Mouse (Mus musculus) heart, embryonic 12.5 days (tissue): ENCODE results near the gene Fam89b. TPM values are rescaled to one million over a fixed set of nuclear protein-coding genes. Genes with fewer than 3 reads are reported as not detected.

Experiments used
- ATAC-seq: fragments of 200-750 bp; cut with Nextera tagmentation; 2 replicates; pipeline ENCODE4 v1.8.0; 2017; ENCODE audit warnings: moderate TSS enrichment, moderate library complexity; ENCODE audit not compliant: insufficient number of reproducible peaks, low FRiP score
- H3K27ac ChIP-seq: fragments of 300-500 bp; sonication (generic); 2 replicates; pipeline ENCODE4 v1.5.1; 2016; ENCODE audit warnings: mild to moderate bottlenecking, moderate library complexity; ENCODE audit not compliant: poor library complexity, severe bottlenecking
- H3K27me3 ChIP-seq: fragments of 300-500 bp; sonication (generic); replicated peaks from 2 replicates; pipeline ENCODE4 v1.6.1; 2016; ENCODE audit warnings: mild to moderate bottlenecking, moderate library complexity
- H3K36me3 ChIP-seq: fragments of 300-500 bp; sonication (generic); 2 replicates; pipeline ENCODE4 v1.6.1; 2016; ENCODE audit warnings: mild to moderate bottlenecking, moderate library complexity
- H3K4me1 ChIP-seq: fragments of 300-500 bp; sonication (generic); replicated peaks from 2 replicates; pipeline ENCODE4 v1.6.1; 2016; ENCODE audit warnings: mild to moderate bottlenecking
- H3K4me2 ChIP-seq: fragments of 300-500 bp; sonication (generic); 2 replicates; pipeline ENCODE4 v1.6.1; 2016; ENCODE audit warnings: mild to moderate bottlenecking, moderate library complexity
- H3K4me3 ChIP-seq: fragments of 300-500 bp; sonication (generic); 2 replicates; pipeline ENCODE4 v1.5.1; 2016; ENCODE audit warnings: mild to moderate bottlenecking
- H3K9ac ChIP-seq: fragments of 300-500 bp; sonication (generic); 2 replicates; pipeline ENCODE4 v1.6.1; 2016; ENCODE audit warnings: mild to moderate bottlenecking, moderate library complexity
- H3K9me3 ChIP-seq: fragments of 300-500 bp; sonication (generic); replicated peaks from 2 replicates; pipeline ENCODE4 v1.6.1; 2016; ENCODE audit warnings: mild to moderate bottlenecking, moderate library complexity
- WGBS: fragments of 180-500 bp; shearing (Covaris S2); methylation state at CpG from one replicate; pipeline ENCODE4 v1.1.7; 2016; 5-methylcytosine and 5-hydroxymethylcytosine counted together
- polyA plus RNA-seq: library from polyadenylated mRNA; unstranded; fragments of >200 nt; fragmentation: Nextera tagmentation; extraction: Ambion mirVana; gene quantifications from 2 replicates; pipeline ENCODE4 v1.2.1, GENCODE M21; 2016

Fam89b gene
- polyA plus RNA-seq, 1 experiment from 2014 or later, result 78.9 TPM

DNA sequence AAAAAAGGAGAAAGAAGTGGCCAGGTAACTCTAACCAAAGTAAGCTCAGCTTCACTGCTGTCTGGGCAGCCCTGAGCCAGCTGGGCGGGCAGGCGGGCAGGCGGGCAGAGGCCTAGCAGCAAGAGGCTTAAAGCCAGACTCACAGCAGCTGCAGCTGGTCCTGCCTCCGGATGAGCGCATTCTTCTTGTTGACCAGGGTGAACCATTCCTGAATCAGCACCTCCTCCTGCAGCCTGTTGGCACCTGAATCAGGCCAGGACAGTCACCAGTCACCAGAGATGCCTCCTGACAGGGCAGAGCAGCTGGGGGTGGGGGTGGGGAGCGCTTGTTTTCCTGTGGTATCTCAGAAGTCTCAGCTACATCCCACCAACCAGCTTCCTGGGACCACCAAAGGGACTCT lies 19.4 kb downstream of the Fam89b start:
- ATAC-seq, result no peak
- H3K9me3 ChIP-seq, result no peaks in the 10 kb centered on the region
- H3K27me3 ChIP-seq, result no peaks in the 10 kb centered on the region
- WGBS, result 95% methylated on average over 6 of the region's 6 CpGs
- H3K4me3 ChIP-seq, result no peak overlapping the region
- no peak overlapping the region for H3K9ac ChIP-seq
- H3K36me3 ChIP-seq, result peaks cover 92% of the 10 kb centered on the region
- no peak overlapping the region for H3K4me2 ChIP-seq
- peaks cover 35% of the 10 kb centered on the region for H3K4me1 ChIP-seq
- no peak overlapping the region for H3K27ac ChIP-seq

GRCm38 (mm10) chr19:5704801-5705571 lies 24.5 kb downstream of the Fam89b start:
- peak; percentile 54; the same call in 1 of the 2 replicates for ATAC-seq
- no peaks in the 10 kb centered on the region for H3K27me3 ChIP-seq
- 45% methylated on average over 10 of the region's 10 CpGs for WGBS
- no peak overlapping the region; the same call in 1 of the 2 replicates for H3K27ac ChIP-seq
- H3K36me3 ChIP-seq, result peaks cover 77% of the 10 kb centered on the region
- no peak overlapping the region for H3K9ac ChIP-seq
- H3K4me2 ChIP-seq, result no peak overlapping the region
- H3K4me1 ChIP-seq, result peaks cover 18% of the 10 kb centered on the region
- H3K9me3 ChIP-seq, result no peaks in the 10 kb centered on the region
- H3K4me3 ChIP-seq, result no peak overlapping the region

DNA sequence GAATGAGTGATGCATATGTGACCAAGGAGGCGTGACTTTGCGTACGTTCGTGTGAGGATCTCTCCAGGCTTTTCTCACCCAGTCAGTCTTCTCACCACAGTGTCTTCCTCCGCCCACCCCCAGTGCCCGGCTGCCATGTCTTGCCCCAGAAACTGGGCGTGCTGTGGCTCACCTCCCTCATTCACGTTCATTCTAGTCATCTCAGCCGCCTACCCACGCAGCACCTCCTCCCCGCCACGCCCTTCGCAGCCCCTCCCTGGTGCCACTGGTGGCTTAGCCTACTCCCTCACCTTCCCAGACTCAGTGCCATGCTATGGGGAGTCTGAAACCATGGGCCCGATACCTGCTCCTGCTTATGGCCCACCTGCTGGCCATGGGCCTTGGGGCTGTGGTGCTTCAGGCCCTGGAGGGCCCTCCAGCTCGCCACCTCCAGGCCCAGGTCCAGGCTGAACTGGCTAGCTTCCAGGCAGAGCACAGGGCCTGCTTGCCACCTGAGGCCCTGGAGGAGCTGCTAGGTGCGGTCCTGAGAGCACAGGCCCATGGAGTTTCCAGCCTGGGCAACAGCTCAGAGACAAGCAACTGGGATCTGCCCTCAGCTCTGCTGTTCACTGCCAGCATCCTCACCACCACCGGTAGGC lies 25.2 kb downstream of the Fam89b start, which contains the start of gene Kcnk7:
Gene Kcnk7 (plus strand): TSS at position 205 of the 638 bp plus-strand sequence.
- ATAC-seq, result peak; percentile 37; the same call in 1 of the 2 replicates
- Histone ChIP-seq H3K36me3 (peaks cover 78% of the 10 kb centered on the region), H3K27ac (no peak within 1 kb of the TSS; the same call in 1 of the 2 replicates), H3K27me3 (no peaks in the 10 kb centered on the region), H3K4me1 (peaks cover 18% of the 10 kb centered on the region), H3K4me3 (no peak within 1 kb of the TSS), H3K9ac (no peak within 1 kb of the TSS), H3K4me2 (no peak within 1 kb of the TSS), H3K9me3 (no peaks in the 10 kb centered on the region)
- WGBS, result 66% methylated on average over 17 of the region's 17 CpGs

DNA sequence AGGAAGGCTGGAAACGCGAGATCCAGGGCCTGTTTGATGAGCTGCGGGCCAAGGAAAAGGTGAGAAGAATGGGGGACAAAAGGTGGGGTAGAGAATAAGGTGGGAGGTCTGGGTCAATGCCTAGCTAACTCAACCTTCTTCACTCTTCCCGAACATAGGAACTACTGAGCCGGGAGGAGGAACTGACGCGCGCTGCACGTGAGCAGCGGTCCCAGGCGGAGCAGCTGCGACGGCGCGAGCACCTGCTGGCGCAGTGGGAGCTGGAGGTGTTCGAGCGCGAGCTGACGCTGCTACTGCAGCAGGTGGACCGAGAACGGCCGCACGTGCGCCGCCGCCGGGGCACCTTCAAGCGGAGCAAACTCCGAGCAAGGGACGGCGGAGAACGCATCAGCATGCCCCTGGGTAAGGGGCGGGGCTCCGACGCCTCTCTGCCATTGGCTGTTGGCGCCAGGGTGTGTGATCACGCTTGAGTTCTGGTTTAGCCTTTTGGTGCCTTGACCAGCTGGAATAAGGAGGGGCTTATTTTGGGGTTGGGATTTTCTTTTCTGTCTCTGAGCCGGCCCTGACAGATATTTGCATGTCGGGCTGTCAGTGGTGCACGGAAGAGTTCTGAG lies 33.5 kb downstream of the Fam89b start:
- peak overlapping the region; percentile 18 for H3K4me3 ChIP-seq
- peaks cover 41% of the 10 kb centered on the region for H3K4me1 ChIP-seq
- no peaks in the 10 kb centered on the region; the same call in 1 of the 2 replicates for H3K27me3 ChIP-seq
- no peak overlapping the region for H3K27ac ChIP-seq
- peaks cover 96% of the 10 kb centered on the region for H3K36me3 ChIP-seq
- peak overlapping the region; percentile 46 for H3K4me2 ChIP-seq
- no peaks in the 10 kb centered on the region for H3K9me3 ChIP-seq
- H3K9ac ChIP-seq, result peak overlapping the region; percentile 37; the same call in 1 of the 2 replicates
- 30% methylated on average over 41 of the region's 41 CpGs for WGBS
- no peak for ATAC-seq

GRCm38 (mm10) chr19:5693801-5694200 lies 35.7 kb downstream of the Fam89b start:
- H3K4me1 ChIP-seq, result peaks cover 52% of the 10 kb centered on the region
- H3K9me3 ChIP-seq, result no peaks in the 10 kb centered on the region
- H3K4me3 ChIP-seq, result peak overlapping the region; percentile 84; the same call in 1 of the 2 replicates
- H3K36me3 ChIP-seq, result peaks cover 79% of the 10 kb centered on the region
- no peaks in the 10 kb centered on the region; the same call in 1 of the 2 replicates for H3K27me3 ChIP-seq
- no peak for ATAC-seq
- H3K27ac ChIP-seq, result no peak overlapping the region
- WGBS, result 81% methylated on average over 6 of the region's 6 CpGs
- H3K9ac ChIP-seq, result peak overlapping the region; percentile 98; the same call in 1 of the 2 replicates
- H3K4me2 ChIP-seq, result peak overlapping the region; percentile 99

DNA sequence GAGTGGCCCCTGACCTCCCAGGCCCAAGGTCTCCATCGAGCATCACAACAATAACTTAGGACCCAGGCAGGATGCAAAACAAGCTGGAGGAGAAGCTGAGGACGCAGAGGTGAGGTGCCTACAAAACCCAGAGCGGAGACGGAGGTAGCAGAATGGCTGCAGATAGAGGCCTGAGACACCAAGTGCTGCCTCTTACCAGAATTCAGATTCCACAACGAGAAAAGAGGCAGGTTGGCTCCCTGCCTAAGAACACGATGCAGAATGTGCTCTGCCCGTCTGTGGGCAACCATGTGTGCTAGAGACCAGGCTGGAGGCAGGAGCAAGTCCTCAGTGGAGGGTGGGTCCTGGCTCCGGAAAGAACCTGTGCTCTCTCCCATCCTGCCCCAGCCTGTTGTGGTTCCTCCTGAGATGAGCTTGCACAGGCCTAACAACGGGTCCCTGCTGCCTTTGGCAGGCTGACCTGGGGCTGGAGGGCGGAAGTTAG lies 36.5 kb downstream of the Fam89b start:
- peaks cover 53% of the 10 kb centered on the region for H3K4me1 ChIP-seq
- no peak for ATAC-seq
- H3K9ac ChIP-seq, result peak overlapping the region; percentile 98
- H3K4me2 ChIP-seq, result peak overlapping the region; percentile 99
- 60% methylated on average over 10 of the region's 10 CpGs for WGBS
- H3K27ac ChIP-seq, result peak overlapping the region; percentile 87
- H3K36me3 ChIP-seq, result peaks cover 70% of the 10 kb centered on the region
- no peaks in the 10 kb centered on the region for H3K9me3 ChIP-seq
- H3K4me3 ChIP-seq, result peak overlapping the region; percentile 84
- H3K27me3 ChIP-seq, result no peaks in the 10 kb centered on the region; the same call in 1 of the 2 replicates

DNA sequence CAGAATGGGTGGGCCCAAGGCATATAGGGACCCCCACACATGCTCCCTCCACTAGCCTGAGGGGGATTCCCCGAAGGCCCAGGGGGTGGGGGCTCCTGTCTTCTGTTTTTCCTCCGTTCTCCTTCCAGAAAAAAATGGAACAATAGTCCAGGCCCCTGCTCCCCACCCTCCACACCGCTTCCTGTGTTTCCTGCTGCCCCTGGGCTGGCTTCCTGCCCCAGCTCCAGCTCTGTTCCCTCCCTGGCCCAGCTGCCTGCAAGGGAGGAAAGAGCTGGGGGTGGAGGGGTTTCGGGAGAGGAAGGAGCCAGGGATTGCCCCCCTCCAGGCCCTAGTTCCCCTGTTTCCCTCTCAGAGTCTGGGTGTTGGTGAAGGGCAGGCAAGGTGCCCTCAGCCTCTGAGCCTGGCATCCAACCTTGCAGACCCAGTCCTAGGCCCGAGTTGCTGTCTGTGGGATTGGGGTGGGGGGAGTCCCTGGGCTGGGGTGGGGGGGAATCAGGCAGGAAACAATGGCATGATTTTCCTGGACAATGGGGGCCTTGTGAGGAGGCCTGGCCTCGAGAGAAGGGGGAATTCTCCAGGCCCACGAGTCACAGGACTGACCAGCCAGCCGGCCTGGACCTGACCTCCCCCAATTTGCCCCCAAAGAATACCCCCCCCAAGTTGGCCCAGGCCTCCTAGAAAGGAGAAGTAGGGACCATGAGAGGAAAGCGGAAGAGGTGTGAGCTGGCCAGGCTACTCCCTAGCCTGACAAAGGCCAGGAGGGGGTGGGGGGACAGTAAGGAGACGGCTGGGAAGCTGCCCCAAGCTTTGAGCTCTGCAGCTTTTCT lies 37.2 kb downstream of the Fam89b start:
- no peaks in the 10 kb centered on the region for H3K9me3 ChIP-seq
- peak overlapping the region; percentile 98 for H3K9ac ChIP-seq
- peak overlapping the region; percentile 99 for H3K4me2 ChIP-seq
- H3K4me3 ChIP-seq, result peak overlapping the region; percentile 84
- WGBS, result 63% methylated on average over 10 of the region's 10 CpGs
- peaks cover 64% of the 10 kb centered on the region for H3K36me3 ChIP-seq
- ATAC-seq, result peak; percentile 37; the same call in 1 of the 2 replicates
- H3K27me3 ChIP-seq, result no peaks in the 10 kb centered on the region; the same call in 1 of the 2 replicates
- H3K27ac ChIP-seq, result peak overlapping the region; percentile 87
- peaks cover 60% of the 10 kb centered on the region for H3K4me1 ChIP-seq

GRCm38 (mm10) chr19:5691601-5692000 lies 37.9 kb downstream of the Fam89b start:
- Histone ChIP-seq H3K4me2 (peak overlapping the region; percentile 99), H3K27me3 (no peaks in the 10 kb centered on the region; the same call in 1 of the 2 replicates), H3K36me3 (peaks cover 60% of the 10 kb centered on the region), H3K9me3 (no peaks in the 10 kb centered on the region), H3K27ac (peak overlapping the region; percentile 87), H3K9ac (peak overlapping the region; percentile 98), H3K4me3 (peak overlapping the region; percentile 84), H3K4me1 (peaks cover 64% of the 10 kb centered on the region)
- WGBS, result 57% methylated on average over 5 of the region's 5 CpGs
- no peak for ATAC-seq

GRCm38 (mm10) chr19:5690343-5690735 lies 39.1 kb downstream of the Fam89b start:
- ATAC-seq, result no peak
- Histone ChIP-seq H3K4me2 (peak overlapping the region; percentile 99), H3K4me1 (peaks cover 56% of the 10 kb centered on the region), H3K27me3 (no peaks in the 10 kb centered on the region; the same call in 1 of the 2 replicates), H3K4me3 (peak overlapping the region; percentile 84), H3K9me3 (no peaks in the 10 kb centered on the region), H3K36me3 (peaks cover 60% of the 10 kb centered on the region), H3K9ac (peak overlapping the region; percentile 98), H3K27ac (peak overlapping the region; percentile 87)
- 60% methylated on average over 15 of the region's 15 CpGs for WGBS
